Mouse (Mus musculus): ENCODE measurements around the gene Slc22a14. TPM values are rescaled to one million over a fixed set of nuclear protein-coding genes. Genes with fewer than 3 reads are reported as not detected.

Slc22a14 gene
- polyA plus RNA-seq, 1 experiment from 2014 or later, result not detected

GRCm38 (mm10) chr9:119241169-119241865 is 124.0 kb downstream of the Slc22a14 start:
- Histone ChIP-seq H3K36me3 (ENCODE audit: control insufficient read depth, insufficient read depth, low read length) (no peaks in the 10 kb centered on the region; the same call in 1 of the 2 replicates), H3K9ac (ENCODE audit: low read length) (no peak overlapping the region), H3K27ac (replicated peaks; ENCODE audit: low read depth, low read length) (no peak overlapping the region), H3K27me3 (ENCODE audit: control insufficient read depth, insufficient read depth, low read length) (no peaks in the 10 kb centered on the region), H3K4me2 (ENCODE audit: low read depth, severe bottlenecking) (no peak overlapping the region), H3K4me3 (ENCODE audit: low read depth, low read length) (no peak overlapping the region), H3K4me1 (ENCODE audit: control insufficient read depth, insufficient read depth, low read length) (no peaks in the 10 kb centered on the region), H3K9me3 (ENCODE audit: control insufficient read depth, low read length) (no peaks in the 10 kb centered on the region)
- ATAC-seq (ENCODE audit: insufficient number of reproducible peaks, low FRiP score, low TSS enrichment, low read depth) (no peak), DNase-seq (ENCODE audit: low spot score) (no peak)
- WGBS, result 78% methylated on average over 11 of the region's 11 CpGs

- DNase-seq (ENCODE audit: low spot score) (no peak), ATAC-seq (ENCODE audit: insufficient number of reproducible peaks, low FRiP score, low TSS enrichment, low read depth) (no peak)
- Histone ChIP-seq H3K9ac (ENCODE audit: low read length) (no peak overlapping the region), H3K9me3 (ENCODE audit: control insufficient read depth, low read length) (no peaks in the 10 kb centered on the region), H3K36me3 (ENCODE audit: control insufficient read depth, insufficient read depth, low read length) (no peaks in the 10 kb centered on the region; the same call in 1 of the 2 replicates), H3K27ac (replicated peaks; ENCODE audit: low read depth, low read length) (no peak overlapping the region), H3K27me3 (ENCODE audit: control insufficient read depth, insufficient read depth, low read length) (no peaks in the 10 kb centered on the region), H3K4me1 (ENCODE audit: control insufficient read depth, insufficient read depth, low read length) (no peaks in the 10 kb centered on the region), H3K4me2 (ENCODE audit: low read depth, severe bottlenecking) (no peak overlapping the region), H3K4me3 (ENCODE audit: low read depth, low read length) (no peak overlapping the region)
- WGBS, result 93% methylated on average over 10 of the region's 10 CpGs
Observed at GRCm38 (mm10) chr9:119240286-119240997, 124.9 kb downstream of the Slc22a14 start.

GRCm38 (mm10) chr9:119239274-119239673 is 126.1 kb downstream of the Slc22a14 start:
- Histone ChIP-seq H3K4me3 (ENCODE audit: low read depth, low read length) (no peak overlapping the region), H3K36me3 (ENCODE audit: control insufficient read depth, insufficient read depth, low read length) (no peaks in the 10 kb centered on the region; the same call in 1 of the 2 replicates)
- DNase-seq (ENCODE audit: low spot score), result no peak

DNA sequence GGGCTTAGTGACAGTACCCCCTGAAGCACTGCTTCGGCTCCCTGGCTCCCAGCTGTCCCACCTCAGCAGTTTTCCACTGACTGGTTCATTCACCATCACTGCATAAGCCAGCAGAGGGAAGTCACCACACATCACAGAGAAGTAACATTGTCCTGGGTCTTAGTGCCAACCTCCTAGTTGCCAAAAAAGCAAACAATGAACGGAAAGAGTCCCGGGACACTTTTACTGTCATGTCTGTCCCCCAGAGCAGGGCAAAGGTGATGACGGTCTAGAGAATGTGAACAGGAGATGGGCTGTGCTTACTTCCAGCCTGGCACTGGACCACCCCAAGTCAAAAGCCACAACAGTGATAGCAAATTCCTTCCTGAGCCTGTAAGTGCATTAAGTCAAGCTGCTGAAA is 126.6 kb downstream of the Slc22a14 start:
- 88% methylated on average over 4 of the region's 4 CpGs for WGBS
- ATAC-seq (ENCODE audit: insufficient number of reproducible peaks, low FRiP score, low TSS enrichment, low read depth) (no peak), DNase-seq (ENCODE audit: low spot score) (no peak)
- H3K27me3 ChIP-seq (ENCODE audit: control insufficient read depth, insufficient read depth, low read length), result no peaks in the 10 kb centered on the region
- no peak overlapping the region for H3K4me3 ChIP-seq (ENCODE audit: low read depth, low read length)
- no peaks in the 10 kb centered on the region for H3K9me3 ChIP-seq (ENCODE audit: control insufficient read depth, low read length)
- no peaks in the 10 kb centered on the region; the same call in 1 of the 2 replicates for H3K36me3 ChIP-seq (ENCODE audit: control insufficient read depth, insufficient read depth, low read length)
- H3K4me2 ChIP-seq (ENCODE audit: low read depth, severe bottlenecking), result no peak overlapping the region
- no peak overlapping the region for H3K9ac ChIP-seq (ENCODE audit: low read length)
- no peak overlapping the region for H3K27ac ChIP-seq (replicated peaks; ENCODE audit: low read depth, low read length)
- no peaks in the 10 kb centered on the region for H3K4me1 ChIP-seq (ENCODE audit: control insufficient read depth, insufficient read depth, low read length)

More at GRCm38 (mm10) chr9:119239274-119239673, 126.1 kb downstream of the Slc22a14 start:
- H3K27ac ChIP-seq (replicated peaks; ENCODE audit: low read depth, low read length), result no peak overlapping the region
- no peaks in the 10 kb centered on the region for H3K4me1 ChIP-seq (ENCODE audit: control insufficient read depth, insufficient read depth, low read length)
- WGBS, result 92% methylated on average over 3 of the region's 3 CpGs
- H3K9ac ChIP-seq (ENCODE audit: low read length), result no peak overlapping the region
- H3K4me2 ChIP-seq (ENCODE audit: low read depth, severe bottlenecking), result no peak overlapping the region
- no peaks in the 10 kb centered on the region for H3K27me3 ChIP-seq (ENCODE audit: control insufficient read depth, insufficient read depth, low read length)
- no peak for ATAC-seq (ENCODE audit: insufficient number of reproducible peaks, low FRiP score, low TSS enrichment, low read depth)
- H3K9me3 ChIP-seq (ENCODE audit: control insufficient read depth, low read length), result no peaks in the 10 kb centered on the region

GRCm38 (mm10) chr9:119231552-119231951 is 133.8 kb downstream of the Slc22a14 start:
- Histone ChIP-seq H3K4me3 (ENCODE audit: low read depth, low read length) (no peak overlapping the region), H3K27ac (replicated peaks; ENCODE audit: low read depth, low read length) (no peak overlapping the region), H3K9me3 (ENCODE audit: control insufficient read depth, low read length) (no peaks in the 10 kb centered on the region), H3K36me3 (ENCODE audit: control insufficient read depth, insufficient read depth, low read length) (no peaks in the 10 kb centered on the region), H3K27me3 (ENCODE audit: control insufficient read depth, insufficient read depth, low read length) (no peaks in the 10 kb centered on the region), H3K4me1 (ENCODE audit: control insufficient read depth, insufficient read depth, low read length) (no peaks in the 10 kb centered on the region), H3K9ac (ENCODE audit: low read length) (no peak overlapping the region), H3K4me2 (ENCODE audit: low read depth, severe bottlenecking) (no peak overlapping the region)
- WGBS, result 97% methylated on average over 7 of the region's 7 CpGs
- no peak for ATAC-seq (ENCODE audit: insufficient number of reproducible peaks, low FRiP score, low TSS enrichment, low read depth)
- no peak for DNase-seq (ENCODE audit: low spot score)

DNA sequence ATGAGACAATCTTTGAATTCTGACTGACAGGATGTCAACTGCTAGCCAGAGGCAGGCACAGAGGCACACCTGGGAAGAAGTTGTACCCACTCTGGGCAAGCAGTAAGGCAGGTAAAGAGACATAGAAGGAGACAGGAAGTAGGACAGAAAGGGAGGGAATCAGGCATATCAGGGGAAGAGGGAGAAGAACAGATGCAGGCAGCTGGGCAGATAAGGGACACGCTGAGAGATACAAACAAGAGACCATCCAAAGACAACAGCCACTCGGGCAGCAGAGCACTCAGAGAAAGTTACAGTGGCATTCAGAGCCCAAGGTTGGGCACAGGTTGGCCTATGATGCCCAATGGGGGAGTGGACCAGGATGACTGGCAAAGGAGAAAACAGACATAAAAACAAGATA is 134.5 kb downstream of the Slc22a14 start:
- ATAC-seq (ENCODE audit: insufficient number of reproducible peaks, low FRiP score, low TSS enrichment, low read depth) (no peak), DNase-seq (ENCODE audit: low spot score) (no peak)
- H3K4me2 ChIP-seq (ENCODE audit: low read depth, severe bottlenecking), result no peak overlapping the region
- 92% methylated on average over 2 of the region's 2 CpGs for WGBS
- H3K4me1 ChIP-seq (ENCODE audit: control insufficient read depth, insufficient read depth, low read length), result no peaks in the 10 kb centered on the region
- H3K9ac ChIP-seq (ENCODE audit: low read length), result no peak overlapping the region
- H3K27ac ChIP-seq (replicated peaks; ENCODE audit: low read depth, low read length), result no peak overlapping the region
- H3K27me3 ChIP-seq (ENCODE audit: control insufficient read depth, insufficient read depth, low read length), result no peaks in the 10 kb centered on the region
- H3K4me3 ChIP-seq (ENCODE audit: low read depth, low read length), result no peak overlapping the region
- H3K9me3 ChIP-seq (ENCODE audit: control insufficient read depth, low read length), result no peaks in the 10 kb centered on the region
- H3K36me3 ChIP-seq (ENCODE audit: control insufficient read depth, insufficient read depth, low read length), result no peaks in the 10 kb centered on the region

DNA sequence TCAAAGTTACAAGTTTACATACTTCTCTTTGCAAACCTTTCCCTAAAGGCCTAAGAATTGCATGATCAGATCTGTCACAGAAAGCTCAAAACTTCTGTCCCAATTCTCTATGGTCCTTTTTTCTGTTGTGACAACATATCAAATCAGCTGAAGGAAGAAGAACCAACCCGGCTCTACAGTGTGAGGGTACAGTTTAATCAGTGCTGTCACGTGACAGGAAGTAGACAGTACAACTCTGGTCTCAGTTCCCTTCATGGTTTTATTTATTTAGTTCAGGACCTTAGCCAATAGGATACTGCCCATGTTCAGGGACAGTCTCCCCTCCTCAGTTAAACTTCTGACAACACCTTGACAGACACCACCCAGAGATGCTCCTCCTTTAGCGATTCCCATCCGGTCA is 145.1 kb downstream of the Slc22a14 start:
- DNase-seq (ENCODE audit: low spot score), result no peak
- no peak for ATAC-seq (ENCODE audit: insufficient number of reproducible peaks, low FRiP score, low TSS enrichment, low read depth)
- Histone ChIP-seq H3K4me2 (ENCODE audit: low read depth, severe bottlenecking) (no peak overlapping the region), H3K36me3 (ENCODE audit: control insufficient read depth, insufficient read depth, low read length) (no peaks in the 10 kb centered on the region), H3K27me3 (ENCODE audit: control insufficient read depth, insufficient read depth, low read length) (no peaks in the 10 kb centered on the region), H3K27ac (replicated peaks; ENCODE audit: low read depth, low read length) (no peak overlapping the region), H3K9me3 (ENCODE audit: control insufficient read depth, low read length) (no peaks in the 10 kb centered on the region), H3K4me1 (ENCODE audit: control insufficient read depth, insufficient read depth, low read length) (no peaks in the 10 kb centered on the region), H3K9ac (ENCODE audit: low read length) (no peak overlapping the region), H3K4me3 (ENCODE audit: low read depth, low read length) (no peak overlapping the region)
- 93% methylated on average over 4 of the region's 4 CpGs for WGBS

GRCm38 (mm10) chr9:119219667-119220066 is 145.7 kb downstream of the Slc22a14 start:
- H3K4me1 ChIP-seq (ENCODE audit: control insufficient read depth, insufficient read depth, low read length), result no peaks in the 10 kb centered on the region
- ATAC-seq (ENCODE audit: insufficient number of reproducible peaks, low FRiP score, low TSS enrichment, low read depth) (no peak), DNase-seq (ENCODE audit: low spot score) (no peak)
- H3K4me2 ChIP-seq (ENCODE audit: low read depth, severe bottlenecking), result no peak overlapping the region
- WGBS, result 89% methylated on average over 2 of the region's 2 CpGs
- no peak overlapping the region for H3K27ac ChIP-seq (replicated peaks; ENCODE audit: low read depth, low read length)
- no peaks in the 10 kb centered on the region for H3K36me3 ChIP-seq (ENCODE audit: control insufficient read depth, insufficient read depth, low read length)
- H3K9ac ChIP-seq (ENCODE audit: low read length), result no peak overlapping the region
- no peaks in the 10 kb centered on the region for H3K9me3 ChIP-seq (ENCODE audit: control insufficient read depth, low read length)
- no peak overlapping the region for H3K4me3 ChIP-seq (ENCODE audit: low read depth, low read length)
- no peaks in the 10 kb centered on the region for H3K27me3 ChIP-seq (ENCODE audit: control insufficient read depth, insufficient read depth, low read length)

Measured in limb, embryonic 11.5 days (tissue).